Mouse (Mus musculus) ES-E14 (cell line): ENCODE measurements around the gene Erc2.

Experiments
- MAFK ChIP-seq: IDR thresholded peaks from 2 replicates; pipeline ENCODE4 v1.6.1; 2014; ENCODE audit warnings: mild to moderate bottlenecking, low read depth, low read length, inconsistent platforms; ENCODE audit not compliant: insufficient read depth
- ZNF384 ChIP-seq: IDR thresholded peaks from 2 replicates; pipeline ENCODE4 v1.6.1; 2012; ENCODE audit warnings: low read depth, low read length, inconsistent platforms

- TF ChIP-seq ZNF384 (no peak), MAFK (no peak)
Measured at GRCm38 (mm10) chr14:28418497-28418896, 796.3 kb downstream of the Erc2 start.
